Mouse (Mus musculus) urinary bladder, adult 2 months (tissue): Measurements from ENCODE around the gene Hacd4. TPM values are rescaled to one million over a fixed set of nuclear protein-coding genes. Genes with fewer than 3 reads are reported as not detected.
"Not testable (repeated sequence)": the region's sequence is repeated elsewhere in the genome, so short reads cannot be mapped to it uniquely, and the experiment has no call there.

Experiments used
- DNase-seq: peaks from one replicate; pipeline ENCODE4 v3.0.0; 2022; ENCODE audit warnings: low spot score
- polyA plus RNA-seq: library from polyadenylated mRNA; depleted of rRNA; stranded (reverse); fragments of >200 nt; gene quantifications from 2 replicates; pipeline ENCODE4 v1.2.3, GENCODE M21; 2012

The Hacd4 gene
- polyA plus RNA-seq, 1 experiment, result 13.1 TPM

DNA sequence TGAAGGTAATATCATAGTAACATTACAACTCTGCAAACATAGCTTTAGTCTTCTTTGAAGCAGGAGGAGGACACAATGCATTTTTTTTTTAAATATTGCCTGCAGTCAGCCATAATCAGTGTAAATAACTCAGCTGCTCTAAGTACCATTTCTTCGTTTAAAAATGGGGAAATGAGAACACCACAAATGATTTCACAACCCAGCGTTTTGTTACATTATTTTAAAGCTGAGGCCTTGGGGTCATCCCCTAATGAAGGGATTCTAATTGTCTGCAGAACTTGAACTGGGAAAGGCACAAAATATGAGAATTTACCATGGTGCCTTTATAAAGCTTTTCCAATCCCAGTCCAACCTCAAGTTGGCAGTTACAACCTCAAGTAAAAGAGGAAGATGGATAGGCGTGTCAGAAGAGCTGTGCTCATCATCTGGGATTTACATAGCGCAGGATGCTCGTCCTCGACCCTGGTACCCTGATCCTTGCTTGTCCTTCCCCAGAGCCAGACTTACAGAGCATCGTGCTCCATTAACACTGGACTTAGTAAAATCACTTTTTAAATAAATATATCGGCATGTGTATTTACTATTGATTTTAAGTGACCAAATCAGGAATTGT is 6.2 kb downstream of the Hacd4 start:
- no peak for DNase-seq

DNA sequence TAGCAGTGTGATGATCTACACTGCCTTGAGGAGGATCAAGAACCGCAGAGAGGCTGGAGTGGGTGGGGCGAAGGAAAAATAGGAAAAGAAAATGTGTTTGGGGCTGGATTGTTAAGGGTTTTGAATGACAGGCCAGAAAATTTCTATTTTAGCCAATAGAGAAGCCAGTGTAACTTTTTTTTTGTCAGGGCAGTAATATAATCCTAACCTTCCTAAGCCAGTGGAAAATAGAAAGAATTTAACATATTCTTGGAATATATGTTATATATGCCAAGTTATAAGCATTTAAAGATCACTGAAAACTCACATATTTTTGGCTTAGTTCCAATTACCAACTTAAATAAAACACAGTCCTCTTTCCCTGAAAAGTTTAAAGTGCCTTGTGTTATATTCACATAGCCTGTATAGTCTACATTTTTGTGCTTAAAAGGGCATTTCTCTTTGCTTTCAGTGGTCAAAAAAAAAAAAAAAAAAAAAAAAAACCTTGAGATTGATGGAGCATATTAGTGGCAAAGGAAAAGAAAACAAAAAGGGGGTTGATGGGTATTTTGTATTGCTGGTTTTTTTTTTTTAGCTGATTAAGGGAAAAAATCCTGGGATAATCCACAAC is 11.0 kb downstream of the Hacd4 start:
- no peak for DNase-seq

DNA sequence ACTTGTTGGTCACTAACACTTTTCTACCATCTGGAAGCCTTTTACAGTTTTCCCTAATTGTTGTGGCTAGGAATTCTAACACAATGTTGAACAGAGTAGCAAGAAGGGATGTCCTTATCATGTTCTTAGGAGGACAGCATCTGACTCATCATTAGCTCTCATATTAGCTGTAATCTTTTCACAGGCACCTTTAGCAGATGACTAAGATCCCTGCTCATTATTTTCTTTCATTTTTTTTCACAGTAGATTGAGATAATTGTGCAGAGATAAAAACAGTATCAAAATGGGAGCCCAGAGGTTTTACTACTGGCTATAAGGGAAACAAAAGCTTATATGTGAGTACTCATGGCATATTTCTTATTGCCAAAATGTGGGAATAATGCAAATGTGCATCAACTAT is 14.2 kb downstream of the Hacd4 start:
- DNase-seq, result no peak

DNA sequence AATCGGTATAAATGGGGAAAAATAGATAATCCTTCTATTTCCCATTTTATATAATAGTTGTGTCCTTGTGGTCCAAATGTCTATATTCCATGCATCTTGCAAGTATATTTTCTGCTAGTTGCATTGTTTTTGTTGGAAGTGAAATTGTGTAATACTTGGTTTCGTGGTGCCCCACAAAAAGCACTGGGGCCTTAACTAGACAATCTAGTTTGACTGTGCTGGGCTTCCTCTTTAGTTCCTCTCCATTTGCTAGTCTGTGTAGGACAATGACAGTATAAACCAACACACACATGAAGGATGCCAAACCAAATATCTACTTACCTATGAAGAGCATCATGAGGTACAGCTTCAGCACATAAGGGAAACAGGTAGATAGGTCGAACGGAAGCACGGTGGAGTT is 19.4 kb downstream of the Hacd4 start:
- DNase-seq, result no peak

DNA sequence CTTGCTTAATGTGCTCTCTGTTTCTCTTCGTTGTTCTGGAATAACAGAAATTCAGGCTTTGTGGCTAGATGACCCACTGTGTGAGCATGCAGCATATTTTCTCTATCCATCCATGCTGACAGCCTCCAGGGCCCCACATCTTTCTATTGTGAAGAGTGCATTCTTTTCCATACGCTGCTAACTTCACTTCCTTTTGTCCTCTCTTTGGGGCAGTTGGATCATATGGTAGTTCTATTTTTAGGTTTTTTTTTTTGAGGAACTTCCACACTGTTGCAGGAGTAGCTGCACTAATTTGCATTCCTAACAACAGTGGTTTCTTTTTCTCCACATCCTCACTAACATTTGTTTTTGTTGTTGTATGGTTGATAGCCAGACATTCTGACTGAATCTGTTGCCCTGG is 23.7 kb downstream of the Hacd4 start:
- DNase-seq, result no peak

DNA sequence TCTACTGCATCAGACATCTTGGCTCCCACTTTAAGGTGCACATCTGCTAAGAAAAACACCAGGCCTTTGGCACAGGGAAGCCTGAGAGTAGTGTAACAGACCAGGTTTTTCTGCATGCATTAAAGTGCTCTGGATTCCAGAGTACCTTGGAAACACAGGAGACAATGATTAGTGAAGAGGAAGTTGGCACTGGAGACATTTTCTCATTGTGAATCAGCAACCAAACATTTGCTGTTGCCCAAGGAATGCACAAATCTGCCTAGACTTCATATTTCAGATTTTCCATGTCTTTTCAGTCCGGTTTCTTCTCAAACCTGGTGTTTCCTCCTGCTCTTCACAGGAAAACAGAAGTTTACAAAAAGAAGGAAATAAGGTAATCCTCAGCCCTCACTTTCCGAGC is 26.4 kb downstream of the Hacd4 start:
- DNase-seq, result no peak

DNA sequence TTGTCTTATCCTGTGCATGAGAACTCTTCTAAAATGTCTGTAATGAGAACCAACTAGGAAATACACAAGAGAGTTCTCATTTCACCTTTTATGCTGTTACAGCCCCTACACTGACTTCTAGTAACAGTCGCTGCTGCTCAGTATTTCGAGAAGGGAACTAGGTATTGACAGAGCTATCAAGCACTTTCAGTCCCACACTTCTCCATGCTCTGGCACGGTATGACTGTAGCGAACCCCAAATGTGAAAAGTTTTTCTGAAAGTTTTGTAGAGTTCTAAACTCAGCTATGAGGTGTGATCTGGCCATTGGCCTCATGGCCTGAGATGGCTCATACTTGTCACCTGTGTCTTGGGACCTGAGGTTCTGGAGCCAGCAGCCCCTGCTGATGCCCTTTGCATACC is 29.4 kb downstream of the Hacd4 start:
- no peak for DNase-seq

DNA sequence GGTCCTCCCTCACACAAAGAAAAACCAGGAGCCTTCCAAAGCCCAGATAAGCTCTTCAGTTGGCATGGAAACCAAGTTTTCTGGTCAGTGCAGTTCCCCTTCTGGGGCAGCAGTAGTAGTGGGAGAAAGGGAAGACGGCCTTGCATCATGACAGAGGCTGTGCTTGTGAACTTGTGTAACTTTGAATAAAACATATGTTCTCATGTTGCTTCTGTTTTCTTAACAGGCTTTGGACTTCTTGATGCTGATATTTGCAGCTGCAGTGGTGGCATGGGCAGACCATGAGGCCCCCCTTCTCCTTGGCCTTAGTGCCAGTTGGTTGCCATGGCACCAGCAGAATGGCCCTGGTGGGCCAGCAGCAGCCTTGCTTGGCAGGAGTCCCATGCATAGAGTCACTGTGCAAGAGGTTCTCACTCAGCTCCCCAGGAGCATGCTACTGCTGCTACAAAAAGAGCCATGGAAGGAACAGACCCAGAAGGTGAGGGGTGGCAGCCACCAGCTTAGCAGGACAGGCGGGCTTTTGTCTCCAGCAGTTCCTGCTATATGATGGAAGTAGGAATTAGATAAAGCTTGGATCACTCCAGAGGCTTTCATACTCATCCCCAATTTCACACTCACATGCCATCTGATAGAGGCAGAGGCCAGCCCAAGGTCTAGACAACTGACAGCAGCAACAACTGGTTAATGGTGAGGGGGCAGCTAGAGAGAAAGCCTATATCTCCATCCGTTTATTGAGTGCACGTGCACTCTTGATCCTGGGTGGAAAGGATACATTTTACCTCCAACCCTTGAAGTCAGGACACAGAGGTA is 31.6 kb downstream of the Hacd4 start:
- no peak for DNase-seq

DNA sequence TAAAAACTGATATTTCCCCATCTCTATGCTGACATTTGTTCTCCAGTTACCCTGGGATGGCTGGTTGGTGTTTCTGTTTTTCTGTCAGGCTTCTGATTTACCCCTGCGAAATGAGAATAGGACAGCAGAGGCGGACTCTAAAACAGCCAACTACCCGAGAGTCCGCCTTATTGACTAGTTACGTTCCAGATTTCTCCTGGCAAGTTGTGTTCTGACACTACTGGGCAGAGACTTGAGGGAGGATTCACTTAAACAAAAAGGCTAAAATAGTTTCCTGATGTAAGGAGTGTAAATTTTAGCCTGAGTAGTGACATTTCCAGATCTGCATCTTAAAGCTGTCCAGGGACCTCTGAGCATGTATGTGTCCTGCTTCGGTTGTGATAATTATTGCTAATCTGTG is 35.8 kb downstream of the Hacd4 start:
- DNase-seq, result no peak

DNA sequence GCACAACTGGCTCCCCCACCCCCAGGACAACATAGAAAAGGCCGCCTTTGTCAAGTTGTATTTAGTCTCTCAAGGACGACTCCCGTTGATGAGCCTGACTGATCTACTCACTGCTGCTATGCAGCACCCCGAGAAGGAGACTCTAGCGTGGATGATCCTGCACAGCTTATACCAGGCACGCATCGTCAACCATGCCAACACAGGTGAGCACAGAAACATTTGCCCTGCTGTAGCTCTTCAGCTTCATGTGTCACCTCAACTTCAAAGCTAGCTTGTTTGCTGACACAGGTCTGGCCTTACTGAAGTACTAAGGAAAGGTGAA is 37.8 kb downstream of the Hacd4 start:
- DNase-seq, result no peak

DNA sequence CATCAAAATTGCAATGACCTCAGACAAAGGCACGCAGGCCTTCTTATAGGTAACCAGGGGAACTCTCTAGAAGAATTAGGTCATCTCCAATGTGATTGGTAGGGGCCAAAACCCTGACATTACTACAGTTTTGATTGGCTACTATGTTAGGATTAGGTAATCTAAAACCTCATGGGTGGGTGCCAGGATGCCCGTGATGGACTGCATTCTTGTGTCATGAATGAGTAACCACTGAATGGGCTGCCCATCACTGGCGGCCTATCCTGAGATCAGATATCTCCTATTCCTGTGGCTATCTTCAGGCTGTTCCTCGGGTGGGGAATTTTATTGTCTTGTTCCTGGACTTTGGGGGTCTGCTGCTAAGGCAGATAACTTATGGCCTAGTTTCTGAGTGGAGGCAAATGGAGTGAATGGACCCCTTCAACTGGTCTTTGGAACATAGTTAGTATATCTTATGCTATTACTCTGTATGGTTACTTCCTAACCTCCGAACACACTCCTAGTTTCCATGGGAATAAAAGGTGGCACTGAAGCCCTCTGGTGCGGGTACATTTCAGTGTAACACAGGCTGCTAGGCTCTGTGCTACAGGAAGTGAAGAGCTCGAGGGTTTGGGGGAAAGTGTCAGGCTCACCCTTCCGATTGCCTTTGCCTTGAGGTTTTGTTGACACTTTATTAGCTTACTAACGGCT is 38.3 kb downstream of the Hacd4 start:
- DNase-seq, result no peak

DNA sequence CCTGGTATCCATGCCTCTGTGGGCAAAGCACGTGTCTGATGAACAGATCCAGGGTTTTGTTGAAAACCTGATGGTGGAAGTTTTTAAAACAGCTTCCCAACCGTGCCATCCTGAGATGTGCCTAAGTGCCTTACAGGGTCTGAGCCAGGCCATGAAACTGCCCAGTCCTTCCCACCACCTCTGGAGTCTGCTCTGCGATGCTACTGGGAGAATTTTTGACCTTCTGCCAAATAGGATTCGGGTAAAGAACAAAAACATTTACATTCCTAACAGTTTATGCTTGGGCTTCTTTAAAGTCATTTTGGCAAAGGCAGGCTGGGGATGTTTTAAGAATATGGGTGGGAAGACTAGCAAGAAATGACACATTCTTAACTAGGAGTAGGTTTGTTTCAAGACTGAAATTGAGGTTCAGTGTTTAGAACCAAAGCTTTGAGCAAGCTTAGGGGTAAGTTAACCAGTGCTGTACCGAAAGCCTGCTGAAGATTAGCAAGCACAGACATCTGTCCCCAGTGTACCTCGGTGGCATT is 41.7 kb downstream of the Hacd4 start:
- DNase-seq, result no peak

DNA sequence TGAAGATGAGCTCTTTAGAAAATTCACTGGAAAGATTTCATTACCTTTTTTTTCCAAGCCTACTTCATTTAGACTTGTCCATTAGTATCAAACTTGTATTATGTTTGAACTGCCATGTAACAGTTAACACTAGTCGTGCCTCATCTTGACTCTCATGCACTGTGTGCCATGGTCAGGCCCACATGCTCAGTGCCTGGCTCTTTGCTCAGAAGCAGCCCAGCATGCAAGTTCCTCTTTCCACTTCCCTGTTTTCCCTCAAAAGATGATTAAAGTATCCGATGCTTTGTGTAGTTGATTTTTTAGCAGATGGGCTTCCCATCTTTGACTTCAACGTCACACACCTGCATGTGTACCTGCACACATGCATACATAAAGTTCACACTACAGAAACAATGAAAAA is 43.0 kb downstream of the Hacd4 start:
- no peak for DNase-seq

DNA sequence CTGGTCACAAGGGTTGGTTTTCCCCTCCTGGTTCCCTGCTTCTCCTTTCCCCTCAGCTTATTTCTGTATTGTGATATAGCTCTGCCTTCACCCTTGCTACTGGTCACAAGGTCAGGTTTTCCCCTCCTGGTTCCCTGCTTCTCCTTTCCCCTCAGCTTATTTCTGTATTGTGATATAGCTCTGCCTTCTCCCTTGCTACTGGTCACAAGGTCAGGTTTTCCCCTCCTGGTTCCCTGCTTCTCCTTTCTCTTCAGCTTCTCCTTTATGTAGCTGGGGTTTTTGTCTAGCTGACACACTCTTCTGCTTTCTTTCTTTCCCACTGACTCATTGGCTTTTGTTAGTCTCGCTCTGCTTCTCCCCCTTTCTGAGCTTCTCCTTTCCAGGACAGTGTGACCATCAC is 48.1 kb downstream of the Hacd4 start:
- not testable (repeated sequence) for DNase-seq

DNA sequence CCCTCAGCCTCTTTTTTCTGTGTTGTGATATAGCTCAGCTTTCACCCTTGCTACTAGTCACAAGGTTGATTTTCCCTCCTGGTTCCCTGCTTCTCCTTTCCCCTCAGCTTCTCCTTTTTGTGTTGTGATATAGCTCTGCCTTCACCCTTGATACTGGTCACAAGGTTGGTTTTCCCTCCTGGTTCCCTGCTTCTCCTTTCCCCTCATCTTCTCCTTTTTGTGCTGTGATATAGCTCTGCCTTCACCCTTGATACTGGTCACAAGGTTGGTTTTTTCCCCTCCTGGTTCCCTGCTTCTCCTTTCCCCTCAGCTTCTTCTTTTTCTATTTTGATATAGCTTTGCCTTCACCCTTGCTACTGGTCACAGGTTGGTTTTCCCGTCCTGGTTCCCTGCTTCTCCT is 48.7 kb downstream of the Hacd4 start:
- no peak for DNase-seq

DNA sequence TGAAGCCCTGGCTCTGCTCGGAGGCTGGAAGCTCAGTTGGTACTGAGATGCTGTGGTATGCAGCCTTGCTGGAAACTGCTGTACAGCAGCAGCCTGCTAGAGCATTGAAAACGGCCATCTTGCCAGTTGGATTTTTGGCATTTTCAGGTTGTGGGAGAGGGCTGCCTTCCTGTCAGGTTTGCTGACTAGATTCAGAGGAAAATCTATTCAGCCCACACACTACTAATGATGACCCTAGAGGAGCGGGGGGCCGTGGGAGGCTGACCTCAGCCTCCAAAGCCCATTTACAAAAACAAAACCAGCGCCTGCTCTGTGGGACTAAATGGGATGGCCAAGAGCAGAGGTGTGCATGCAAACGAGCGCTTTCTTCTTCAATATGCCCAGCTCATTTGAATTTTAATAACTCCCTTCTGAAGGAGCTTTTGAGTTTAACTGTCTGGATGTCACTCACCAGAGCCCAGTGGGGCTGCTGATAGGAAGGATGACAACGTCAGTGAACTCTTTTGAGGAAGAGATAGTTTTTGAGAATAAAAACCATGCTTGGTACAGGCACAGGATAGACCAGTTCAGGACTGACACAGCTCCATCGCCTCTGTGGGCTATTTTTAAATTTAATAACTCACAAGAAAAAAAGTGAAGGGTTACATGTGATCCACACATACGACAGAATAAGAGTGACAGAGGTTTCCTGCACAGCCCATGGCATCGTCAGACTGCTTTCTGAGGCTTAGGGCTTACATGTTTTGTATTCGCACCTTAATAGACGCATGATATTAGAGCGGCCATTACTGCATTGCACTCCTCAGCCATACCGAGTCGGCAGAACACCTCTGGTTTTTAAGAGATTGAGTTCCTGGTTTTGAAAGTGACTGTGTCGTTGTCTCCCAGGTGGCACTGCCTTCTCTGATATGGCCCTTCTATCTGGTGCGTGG is 66.2 kb downstream of the Hacd4 start:
- no peak for DNase-seq

DNA sequence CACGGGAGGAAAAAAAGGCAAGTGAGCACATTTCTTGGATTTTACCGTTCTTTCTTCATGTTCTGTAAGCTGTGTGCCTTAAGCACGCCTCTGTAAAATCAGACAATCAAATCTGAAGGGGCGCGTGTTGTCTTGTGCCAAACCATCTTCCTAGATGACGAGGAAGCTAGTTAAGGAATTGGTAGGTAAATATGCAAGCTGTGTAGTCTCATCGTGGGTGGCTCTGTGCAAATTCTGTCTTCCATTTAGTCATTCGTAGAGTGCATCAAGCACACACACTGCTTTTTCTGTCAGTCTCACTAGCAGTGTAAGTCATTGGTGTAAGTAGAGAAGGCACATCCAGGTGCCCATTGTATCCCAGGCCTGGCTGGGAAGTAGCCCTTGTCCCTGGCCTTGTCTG is 67.9 kb downstream of the Hacd4 start:
- DNase-seq, result no peak

DNA sequence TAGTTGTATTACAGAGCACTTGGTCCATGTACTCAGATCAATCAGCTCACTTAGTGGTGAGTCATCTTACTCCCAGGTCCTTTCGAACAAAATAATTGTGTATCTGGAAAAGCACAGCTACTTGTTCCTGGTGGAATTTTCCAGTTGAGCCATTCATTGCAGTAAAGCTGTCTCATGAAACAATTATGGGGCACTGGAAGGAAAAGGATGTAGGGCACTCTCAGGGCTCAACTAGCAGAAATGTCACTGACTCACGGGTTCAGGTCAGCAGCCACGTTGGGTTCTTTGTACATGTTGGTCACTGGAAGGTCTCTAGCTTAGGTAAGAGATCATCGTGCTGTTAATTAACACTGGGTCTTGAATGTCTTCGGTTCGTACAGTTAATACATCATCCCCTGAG is 68.8 kb downstream of the Hacd4 start:
- DNase-seq, result no peak

DNA sequence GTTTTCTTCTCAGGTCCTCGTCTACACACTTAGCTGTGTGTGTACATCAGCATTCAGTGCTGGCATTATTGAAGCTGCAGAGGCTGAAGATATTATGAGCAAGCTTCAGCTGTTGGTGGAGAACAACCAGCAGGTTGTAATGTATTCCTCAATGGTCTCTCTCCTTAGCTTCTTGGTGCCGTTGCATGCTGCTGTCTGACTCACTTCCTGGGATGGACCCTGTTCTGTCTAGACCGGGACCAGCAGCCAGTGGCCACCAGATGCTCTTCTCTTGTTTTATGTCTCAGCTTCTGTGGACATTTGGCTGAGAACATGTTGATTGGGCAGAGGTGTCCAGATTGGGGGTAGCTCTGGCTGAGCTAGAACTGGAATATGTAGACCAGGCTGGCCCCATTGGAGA is 81.3 kb downstream of the Hacd4 start:
- no peak for DNase-seq

DNA sequence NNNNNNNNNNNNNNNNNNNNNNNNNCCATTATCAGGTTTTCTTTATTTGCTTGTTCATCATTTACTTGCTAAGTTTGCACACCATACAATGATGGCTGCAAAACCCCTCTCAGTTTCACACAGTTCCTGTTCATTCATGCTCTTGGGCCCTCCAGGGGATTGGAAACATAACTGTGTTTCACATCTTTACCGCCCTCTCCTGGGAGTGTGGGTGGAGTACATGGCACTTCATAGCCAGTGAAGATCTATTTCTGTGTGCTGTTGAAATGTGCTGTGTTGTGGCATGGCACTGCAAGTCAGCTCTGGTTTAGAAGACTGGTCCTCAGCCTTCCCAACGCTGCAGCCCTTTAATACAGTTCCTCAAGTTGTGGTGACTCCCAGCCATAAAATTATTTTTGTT is 82.1 kb downstream of the Hacd4 start:
- DNase-seq, result no peak

DNA sequence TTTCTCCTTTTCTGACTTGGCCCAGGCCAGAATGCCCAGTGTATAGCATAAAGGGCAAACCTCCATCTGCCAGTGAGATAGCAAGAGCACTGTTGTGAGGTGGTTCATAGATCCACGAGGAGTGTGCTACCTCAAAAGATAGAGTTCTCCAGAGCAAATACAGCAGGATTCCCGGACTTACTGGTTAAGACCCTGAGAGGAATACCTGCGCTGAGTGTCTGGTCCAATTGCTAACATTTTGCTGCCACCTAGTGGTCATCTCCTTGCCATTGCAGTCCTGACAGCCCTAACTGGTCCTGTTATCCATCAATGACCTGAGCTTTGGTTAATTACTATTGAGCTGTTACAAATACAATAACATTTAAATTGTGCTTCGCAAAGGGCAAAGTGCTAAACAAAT is 87.8 kb downstream of the Hacd4 start:
- DNase-seq, result no peak
